Mouse (Mus musculus) layer of hippocampus, adult 8-10 months (tissue): ENCODE results near the gene Prss32. TPM values are rescaled to one million over a fixed set of nuclear protein-coding genes. Genes with fewer than 3 reads are reported as not detected.
"Not testable (repeated sequence)": the region's sequence is repeated elsewhere in the genome, so short reads cannot be mapped to it uniquely, and the experiment has no call there.

Experiments
- DNase-seq, 2 experiments: peaks; one replicate each; pipeline ENCODE4 v3.0.0; 2022; ENCODE audit warnings: low spot score in 2 of 2
- microRNA-seq, 2 experiments: library from miRNA; unstranded; fragments of <30 nt; microRNA quantifications; one replicate each; pipeline ENCODE4 v1.2.0; 2022
- total RNA-seq, 4 experiments: library from RNA; stranded (reverse); gene quantifications; 2 replicates each; pipeline ENCODE4 v1.2.4; 2022

Gene Prss32
- total RNA-seq, 4 experiments from 2014 or later: not detected

DNA sequence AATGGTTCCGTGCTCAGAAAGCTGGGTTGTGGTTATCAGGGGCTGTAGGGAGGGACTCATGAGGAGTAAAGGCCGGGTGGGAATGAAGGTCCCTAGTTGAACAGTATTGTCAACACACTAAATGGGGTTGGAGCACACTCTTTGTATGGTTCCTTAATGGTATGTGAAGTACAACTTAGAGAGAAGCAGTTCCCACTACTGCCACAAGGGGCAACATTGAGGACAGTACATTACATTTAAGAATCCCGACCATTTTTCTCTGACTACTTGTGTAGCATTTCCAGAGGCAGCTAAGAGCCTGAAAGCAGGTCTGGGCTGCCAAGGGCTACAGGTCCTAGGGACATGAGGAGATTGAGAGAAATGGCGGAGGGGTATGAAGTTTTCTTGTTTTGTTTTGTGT is 2.5 kb upstream of the Prss32 start:
- peak in 1 of 2 experiments; percentile 56 for DNase-seq

DNA sequence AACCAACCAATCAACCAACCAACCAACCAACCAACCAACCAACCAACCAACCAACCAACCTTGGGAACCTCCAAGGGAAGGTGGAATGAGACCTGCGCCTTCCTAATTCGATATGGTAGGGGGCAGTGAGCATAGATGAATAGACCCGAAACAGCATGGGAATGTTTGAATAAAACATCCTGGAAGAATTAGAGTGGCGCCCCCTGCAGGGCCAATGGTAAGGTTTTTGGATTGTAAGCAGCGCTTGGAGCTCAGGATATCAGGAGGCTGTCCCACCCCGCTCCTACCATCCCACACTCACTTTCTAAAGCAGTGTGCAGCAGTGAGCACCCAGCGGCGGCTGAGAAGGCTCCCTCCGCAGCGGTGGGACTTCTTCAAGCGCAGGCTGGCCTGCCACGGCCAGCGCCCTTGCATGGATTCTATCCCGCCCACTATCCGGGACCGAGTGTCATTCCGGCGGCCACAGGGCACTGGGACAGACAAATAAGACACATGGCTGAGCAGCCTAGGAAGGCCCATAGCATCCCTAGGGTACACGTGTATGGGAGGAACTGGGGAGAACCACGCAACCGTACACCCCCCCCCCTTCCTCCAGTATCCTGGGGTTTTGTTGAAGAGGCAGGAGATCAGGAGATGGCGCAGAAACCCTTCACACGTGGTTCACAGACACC is 379 bp upstream of the Prss32 start:
- no peak for DNase-seq

DNA sequence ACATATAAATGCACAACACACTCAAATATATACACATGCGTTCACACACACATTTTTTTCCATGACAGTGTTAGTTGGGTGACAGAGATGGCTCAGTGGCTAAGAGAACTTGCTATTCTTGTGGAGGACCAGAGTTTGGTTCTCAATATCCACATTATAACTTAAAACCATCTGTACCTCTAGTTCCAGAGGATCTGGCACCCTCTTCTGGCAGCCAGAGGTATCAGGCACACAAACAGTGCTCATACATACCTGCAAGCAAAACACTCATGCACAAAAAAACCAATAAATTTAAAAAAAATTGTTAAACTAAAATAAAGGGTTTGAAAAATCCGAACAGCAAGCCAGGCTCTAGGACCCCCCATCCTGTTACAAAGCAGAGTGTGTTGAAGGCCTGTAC is 6.4 kb downstream of the Prss32 start:
- no peak for DNase-seq

GRCm38 (mm10) chr17:23850853-23851749 is 7.4 kb downstream of the Prss32 start:
- peak in 1 of 2 experiments; percentile 61 for DNase-seq

DNA sequence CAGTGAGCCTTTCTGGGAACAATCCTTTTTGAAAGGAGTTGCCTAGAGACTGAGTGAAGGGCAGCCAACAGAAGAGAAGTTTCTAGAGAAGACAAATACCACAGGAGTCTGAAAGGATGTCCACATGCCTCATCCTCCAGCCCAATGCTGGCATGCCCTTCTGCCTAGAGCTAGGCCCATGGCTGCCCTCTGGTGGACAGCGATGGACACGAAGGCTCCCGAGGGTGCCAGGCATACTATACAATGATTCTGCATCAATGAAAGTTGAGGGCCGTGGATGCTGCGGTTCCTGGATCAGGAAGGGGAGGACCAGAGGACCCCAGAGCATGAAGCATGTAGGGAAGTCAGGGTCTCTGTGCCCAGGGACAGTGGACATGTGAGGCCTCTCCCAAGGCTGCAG is 9.6 kb downstream of the Prss32 start:
- DNase-seq: no peak

DNA sequence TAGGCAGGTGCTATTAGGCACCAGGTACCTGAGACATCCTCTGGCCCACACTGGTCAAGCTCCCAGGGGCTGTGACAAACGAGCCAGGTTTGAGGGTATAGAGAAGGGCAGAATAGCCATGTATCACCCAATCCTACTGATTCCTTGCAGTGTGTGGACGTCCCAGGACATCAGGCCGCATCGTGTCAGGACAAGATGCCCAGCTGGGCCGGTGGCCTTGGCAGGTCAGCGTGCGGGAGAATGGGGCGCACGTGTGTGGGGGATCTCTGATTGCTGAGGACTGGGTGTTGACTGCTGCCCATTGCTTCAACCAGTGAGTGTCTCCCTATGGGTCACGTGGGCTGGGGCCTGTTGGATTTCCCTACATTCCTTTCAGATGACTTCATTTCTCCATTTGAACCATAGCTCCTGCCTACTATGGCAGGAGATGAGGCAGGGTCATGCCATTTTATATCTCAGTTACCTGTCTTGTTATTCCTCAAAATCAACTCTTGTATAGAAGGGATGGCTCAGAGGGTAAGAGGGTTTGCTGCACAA is 10.6 kb downstream of the Prss32 start:
- no peak for DNase-seq

- no peak for DNase-seq
Measured at GRCm38 (mm10) chr17:23857193-23857592, 13.5 kb downstream of the Prss32 start.

DNA sequence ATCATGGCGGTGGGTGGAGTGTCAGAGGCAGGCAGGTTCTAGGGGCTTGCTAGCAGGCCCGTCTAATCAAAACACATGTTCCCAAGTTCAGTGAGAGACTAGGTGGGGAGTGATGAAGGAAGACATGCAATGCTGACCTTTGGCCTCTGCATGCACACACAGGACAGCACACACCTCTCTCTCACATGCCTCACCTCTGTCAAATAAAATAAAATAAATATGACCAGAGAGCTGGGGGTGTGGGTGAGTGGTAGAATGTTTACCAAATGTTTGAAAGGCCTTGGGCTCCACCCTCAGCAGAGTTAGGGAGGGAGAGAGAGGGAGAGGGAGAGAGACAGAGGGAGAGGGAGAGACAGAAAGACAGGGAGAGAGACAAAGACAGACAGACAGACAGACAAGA is 14.3 kb downstream of the Prss32 start:
- DNase-seq: no peak

DNA sequence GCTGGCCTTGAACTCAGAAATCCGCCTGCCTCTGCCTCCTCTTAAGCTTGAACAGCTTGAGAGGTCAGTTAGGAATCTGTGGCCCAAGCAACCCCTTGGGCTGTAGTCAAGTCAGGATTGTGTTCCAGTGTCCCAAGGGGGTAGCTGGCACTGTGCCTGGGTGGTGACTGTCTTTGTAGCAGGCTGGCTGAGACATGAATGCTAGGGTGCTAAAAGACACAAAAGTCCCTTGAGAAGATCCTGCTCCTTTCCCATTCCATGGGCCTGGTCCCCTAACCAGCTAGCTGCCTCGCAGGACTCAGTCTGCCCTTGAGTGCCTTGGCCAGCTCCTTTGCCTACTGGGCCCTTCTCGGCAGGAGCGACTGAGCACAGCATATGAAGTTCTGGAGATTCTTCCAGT is 19.3 kb downstream of the Prss32 start:
- no peak for DNase-seq

GRCm38 (mm10) chr17:23867756-23868155 is 24.1 kb downstream of the Prss32 start, which contains the start of gene Prss21:
Prss21 (plus strand) TSS chr17:23868056.
- no peak for DNase-seq

GRCm38 (mm10) chr17:23868513-23868912 is 24.9 kb downstream of the Prss32 start:
- no peak for DNase-seq

DNA sequence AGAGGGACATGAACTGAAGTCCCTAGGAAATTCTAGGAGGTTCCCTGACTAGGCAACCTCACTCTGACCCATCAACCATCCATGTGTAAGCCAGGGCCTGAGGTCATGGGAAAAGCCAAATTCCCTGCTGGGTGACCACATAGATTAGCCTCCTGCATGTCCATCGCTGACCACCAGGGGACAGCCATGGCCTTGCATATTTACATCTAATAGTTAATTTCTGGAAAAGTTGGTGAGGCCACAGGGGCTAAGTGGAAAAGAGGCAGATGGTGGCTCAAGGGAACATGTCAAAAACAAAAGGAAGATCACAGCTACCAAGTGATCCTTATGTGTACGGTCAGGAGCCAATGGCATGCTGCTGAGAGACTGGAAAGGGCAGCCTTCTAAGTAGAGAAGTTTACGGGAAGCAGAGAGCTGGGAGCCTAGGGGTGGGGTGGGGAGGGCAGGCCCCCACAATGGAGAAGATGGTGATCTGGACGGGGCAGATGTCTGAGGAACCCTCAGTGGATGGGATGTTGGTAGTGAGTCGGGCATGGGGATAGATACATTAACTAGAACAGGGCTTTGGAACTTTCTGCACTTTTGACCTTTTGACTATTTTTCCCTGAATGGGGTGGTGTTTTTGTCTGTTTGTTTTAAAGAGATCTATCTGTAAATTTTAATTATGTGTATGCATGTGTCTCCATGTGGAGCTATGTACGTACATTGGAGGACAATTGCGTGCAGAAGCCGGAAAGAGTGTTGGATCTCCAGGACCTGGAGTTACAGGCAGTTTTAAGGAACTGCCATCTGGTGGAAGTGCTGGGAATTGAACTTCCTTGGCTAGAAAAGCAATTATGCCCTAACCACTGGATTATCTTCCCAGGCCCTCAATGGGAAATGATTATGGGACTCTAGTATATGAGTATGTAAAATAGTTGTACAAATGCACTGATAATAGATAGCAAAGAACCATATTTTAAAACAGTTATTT is 30.5 kb downstream of the Prss32 start:
- DNase-seq: peak in 1 of 2 experiments; percentile 31

- peak; percentile 38 to 46 for DNase-seq
Measured at GRCm38 (mm10) chr17:23876741-23877140, 33.1 kb downstream of the Prss32 start.

DNA sequence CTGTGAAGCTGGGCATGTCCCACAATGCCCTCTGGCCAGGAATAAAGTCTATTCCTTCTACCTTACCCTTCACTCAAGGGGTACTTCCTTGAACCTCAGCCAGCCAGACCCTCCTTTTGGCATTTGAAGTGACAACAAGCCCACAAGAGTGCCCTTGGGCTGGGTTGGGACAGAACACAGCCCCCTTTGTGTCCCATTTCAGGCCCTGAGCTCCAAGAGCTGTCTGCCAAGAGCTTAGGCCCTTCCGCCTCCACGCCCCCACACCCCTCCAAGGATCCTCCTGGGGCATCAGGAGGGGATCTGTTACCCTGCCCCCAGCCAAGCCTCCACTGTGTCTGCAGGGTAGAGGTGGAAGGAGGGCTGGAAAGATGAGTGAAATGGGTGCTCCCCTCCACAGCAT is 33.5 kb downstream of the Prss32 start:
- DNase-seq: no peak

GRCm38 (mm10) chr17:23880576-23880975 is 36.9 kb downstream of the Prss32 start, which contains the start of the genes Dcpp1 and Dcpp2:
Dcpp1 (plus strand) TSS chr17:23880876.
Dcpp2 (plus strand) TSS chr17:23880880.
- not testable (repeated sequence) for DNase-seq

Small RNAs within 50 kb of the gene (microRNA-seq; reads per million reads assigned to microRNA genes)
- gene Mir5125: 0 to 0.76 reads per million in 2 experiments

Other genes starting within 250 kb of the Prss32 start
- gene Zfp13, start 244.4 kb upstream of the Prss32 start, total RNA-seq: 10 to 100 TPM; 28.9 to 32.6 (median 31.6) TPM
- not detected for gene Zscan10, start 243.0 kb upstream of the Prss32 start, total RNA-seq
- gene Mmp25, start 198.6 kb upstream of the Prss32 start, total RNA-seq: under 1 TPM; 0.19 to 0.34 (median 0.26) TPM
- not detected for gene Bicdl2, start 183.3 kb upstream of the Prss32 start, total RNA-seq
- gene Hcfc1r1, start 170.3 kb upstream of the Prss32 start, total RNA-seq: 100 to 1,000 TPM; 104 to 122 (median 108) TPM
- gene Thoc6, start 170.0 kb upstream of the Prss32 start, total RNA-seq: 1 to 10 TPM; 7.0 to 8.6 (median 7.4) TPM
- 1 to 10 TPM; 6.4 to 9.8 (median 7.4) TPM for gene Tnfrsf12a, start 166.4 kb upstream of the Prss32 start, total RNA-seq
- gene Cldn6, start 164.6 kb upstream of the Prss32 start, total RNA-seq: not detected
- under 1 TPM in 1 of 4 experiments, not detected in 3; 0.68 TPM for gene Cldn9, start 159.8 kb upstream of the Prss32 start, total RNA-seq
- under 1 TPM; 0.16 to 0.81 (median 0.32) TPM for gene 1520401A03Rik, start 121.1 kb upstream of the Prss32 start, total RNA-seq
- gene Pkmyt1, start 117.5 kb upstream of the Prss32 start, total RNA-seq: 1 to 10 TPM; 4.3 to 5.2 (median 4.7) TPM
- gene Paqr4, start 103.0 kb upstream of the Prss32 start, total RNA-seq: 10 to 100 TPM; 53.1 to 56.9 (median 53.6) TPM
- gene Kremen2, start 98.0 kb upstream of the Prss32 start, total RNA-seq: 1 to 10 TPM in 1 of 4 experiments, under 1 TPM in 3; 0.51 to 1.3 (median 0.68) TPM
- gene Flywch1, start 72.3 kb upstream of the Prss32 start, total RNA-seq: 100 to 1,000 TPM; 324 to 395 (median 358) TPM
- 10 to 100 TPM in 2 of 4 experiments, 1 to 10 TPM in 2; 8.1 to 11.7 (median 10.1) TPM for gene Flywch2, start 57.8 kb upstream of the Prss32 start, total RNA-seq
- 100 to 1,000 TPM; 503 to 777 (median 666) TPM for gene Srrm2, start 53.3 kb upstream of the Prss32 start, total RNA-seq
- 100 to 1,000 TPM; 314 to 381 (median 345) TPM for gene Elob, start 14.7 kb upstream of the Prss32 start, total RNA-seq
- under 1 TPM in 1 of 4 experiments, not detected in 3; 0.38 TPM for gene Prss33, start 7.8 kb upstream of the Prss32 start, total RNA-seq
- gene Prss41, start 317 bp downstream of the Prss32 start, total RNA-seq: 1 to 10 TPM; 1.8 to 2.3 (median 2.0) TPM
- not detected for gene Prss21, start 24.2 kb downstream of the Prss32 start, total RNA-seq
- not detected for gene Dcpp1, start 37.0 kb downstream of the Prss32 start, total RNA-seq
- gene Dcpp2, start 37.0 kb downstream of the Prss32 start, total RNA-seq: not detected
- not detected for gene Dcpp3, start 73.6 kb downstream of the Prss32 start, total RNA-seq
- gene Sbp, start 97.8 kb downstream of the Prss32 start, total RNA-seq: not detected
- gene Sbpl, start 111.4 kb downstream of the Prss32 start, total RNA-seq: not detected
- under 1 TPM in 1 of 4 experiments, not detected in 3; 0.45 TPM for gene Prss30, start 136.7 kb downstream of the Prss32 start, total RNA-seq
- under 1 TPM in 1 of 4 experiments, not detected in 3; 0.33 TPM for gene Prss22, start 154.2 kb downstream of the Prss32 start, total RNA-seq
- not detected for gene Prss27, start 194.3 kb downstream of the Prss32 start, total RNA-seq
- gene Kctd5, start 229.6 kb downstream of the Prss32 start, total RNA-seq: 10 to 100 TPM; 24.5 to 28.2 (median 24.8) TPM